Mouse (Mus musculus) heart, postnatal 0 days (tissue): ENCODE measurements around the gene Arid1a.

Source experiments
- CTCF ChIP-seq: IDR thresholded peaks from 2 replicates; pipeline ENCODE4 v1.5.1; 2016; ENCODE audit warnings: antibody characterized with exemption, control low read depth, low read depth
- EP300 ChIP-seq: IDR thresholded peaks from 2 replicates; pipeline ENCODE4 v1.6.1; 2016; ENCODE audit warnings: antibody characterized with exemption, low read depth

DNA sequence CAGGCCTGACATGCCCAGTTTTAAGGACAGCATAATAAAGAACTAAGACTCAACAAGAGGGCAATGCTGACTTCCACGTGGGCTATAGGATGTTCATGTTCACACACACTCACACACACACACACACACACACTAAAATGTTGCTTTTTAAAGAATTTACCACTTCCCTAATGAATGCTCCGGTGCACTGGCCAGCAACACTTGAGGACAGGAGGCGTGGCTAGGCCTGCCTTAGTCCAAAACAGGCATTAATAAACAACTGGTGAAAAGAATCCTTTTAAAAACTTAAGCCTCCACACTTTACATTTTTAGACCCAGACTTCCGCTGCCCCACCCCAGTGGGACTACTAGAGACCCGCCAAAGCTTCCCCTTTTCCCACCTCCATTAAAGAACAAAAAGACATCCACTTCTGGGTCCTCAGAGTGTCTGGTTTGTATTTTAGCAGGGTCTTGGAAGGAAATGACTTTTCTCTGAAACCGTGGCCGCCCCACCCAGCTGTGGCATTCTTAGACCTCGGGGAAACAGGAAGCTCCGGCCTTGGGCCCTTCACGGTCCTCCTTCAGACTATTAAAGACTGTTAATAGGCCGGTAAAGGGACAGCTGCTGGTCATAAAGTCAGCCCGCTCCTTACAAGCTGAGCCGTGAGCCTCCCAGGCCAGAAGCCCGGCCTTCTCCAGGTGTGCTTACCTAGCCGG lies 96.9 kb downstream of the Arid1a start:
- TF ChIP-seq CTCF (no peak), EP300 (0 out of 2 replicates have a peak, but pooled peaks have one; percentile 13)
